Mouse (Mus musculus) stomach, embryonic 14.5 days (tissue): ENCODE measurements around the gene Mdn1. TPM values are rescaled to one million over a fixed set of nuclear protein-coding genes. Genes with fewer than 3 reads are reported as not detected.

Experiments
- ATAC-seq: fragments of 200-750 bp; cut with Nextera tagmentation; 2 replicates; pipeline ENCODE4 v1.8.0; 2017; ENCODE audit warnings: low read depth, moderate TSS enrichment; ENCODE audit not compliant: insufficient number of reproducible peaks, insufficient read depth, low FRiP score
- H3K27ac ChIP-seq: fragments of 300-500 bp; sonication (generic); 2 replicates; pipeline ENCODE4 v1.5.1; 2014; ENCODE audit warnings: mild to moderate bottlenecking, low read length, moderate library complexity, mixed read lengths
- H3K27me3 ChIP-seq: fragments of 300-500 bp; sonication (generic); 2 replicates; pipeline ENCODE4 v1.6.1; 2014; ENCODE audit warnings: low read length, control low read depth, mixed read lengths; ENCODE audit not compliant: control insufficient read depth, insufficient read depth
- H3K36me3 ChIP-seq: fragments of 300-500 bp; sonication (generic); 2 replicates; pipeline ENCODE4 v1.6.1; 2014; ENCODE audit warnings: mild to moderate bottlenecking, control low read depth, low read length, moderate library complexity, mixed read lengths; ENCODE audit not compliant: control insufficient read depth, insufficient read depth
- H3K4me1 ChIP-seq: fragments of 300-500 bp; sonication (generic); 2 replicates; pipeline ENCODE4 v1.6.1; 2014; ENCODE audit warnings: low read length, control low read depth, mixed read lengths; ENCODE audit not compliant: control insufficient read depth, insufficient read depth
- H3K4me2 ChIP-seq: fragments of 300-500 bp; sonication (generic); replicated peaks from 2 replicates; pipeline ENCODE4 v1.6.1; 2014; ENCODE audit warnings: low read depth, low read length, control low read depth
- H3K4me3 ChIP-seq: fragments of 300-500 bp; sonication (generic); 2 replicates; pipeline ENCODE4 v1.5.1; 2014; ENCODE audit warnings: low read depth, low read length, control low read depth
- H3K9ac ChIP-seq: fragments of 300-500 bp; sonication (generic); replicated peaks from 2 replicates; pipeline ENCODE4 v1.6.1; 2014; ENCODE audit warnings: low read depth, mild to moderate bottlenecking, control low read depth, low read length, moderate library complexity, mixed read lengths
- H3K9me3 ChIP-seq: fragments of 300-500 bp; sonication (generic); 2 replicates; pipeline ENCODE4 v1.6.1; 2016; ENCODE audit warnings: low read depth, low read length, control low read depth; ENCODE audit not compliant: control insufficient read depth
- whole genome bisulfite sequencing: fragments of 180-500 bp; shearing (Covaris S2); extraction: QIAGEN DNeasy Blood & Tissue Kit; methylation state at CpG from one replicate; pipeline ENCODE4 v1.1.7; 2014; 5-methylcytosine and 5-hydroxymethylcytosine counted together
- polyA plus RNA-seq: library from polyadenylated mRNA; unstranded; fragments of >200 nt; fragmentation: Nextera tagmentation; extraction: Ambion mirVana; gene quantifications from 2 replicates; pipeline ENCODE4 v1.2.1, GENCODE M21; 2014

The Mdn1 gene
- polyA plus RNA-seq, 1 experiment from 2014 or later, result 26.6 TPM

DNA sequence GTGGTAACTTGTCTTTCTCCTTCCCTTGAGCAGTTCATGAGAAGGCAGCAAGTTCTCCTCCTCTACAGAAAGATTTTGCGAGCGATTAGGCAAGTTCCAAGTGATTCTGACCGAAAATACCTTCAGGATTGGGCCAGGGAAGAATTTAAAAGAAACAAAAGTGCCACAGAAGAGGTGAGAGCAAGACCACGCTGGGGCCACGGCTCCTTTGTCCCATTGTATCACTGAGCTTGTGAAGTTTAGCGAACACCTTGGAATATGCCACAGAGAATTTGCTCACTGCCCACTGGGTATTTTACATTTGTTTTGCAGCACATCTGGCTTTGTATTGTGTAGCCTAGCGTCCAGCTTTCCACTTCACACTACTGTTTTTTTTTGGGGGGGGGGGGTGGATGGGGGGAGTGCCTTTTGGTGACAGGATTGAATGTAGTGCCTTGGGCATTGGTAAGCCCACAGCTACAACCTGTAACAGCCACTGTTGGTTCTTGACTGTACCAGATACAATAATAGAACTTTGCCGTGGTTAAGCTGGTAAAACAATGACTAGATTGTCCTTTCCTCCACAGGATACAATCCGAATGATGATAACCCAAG lies 143.8 kb downstream of the Mdn1 start:
- Histone ChIP-seq H3K9ac (peak overlapping the region; percentile 64), H3K9me3 (no peaks in the 10 kb centered on the region), H3K27ac (peak overlapping the region; percentile 97), H3K36me3 (no peaks in the 10 kb centered on the region), H3K4me2 (peak overlapping the region; percentile 66), H3K4me1 (peaks cover 5% of the 10 kb centered on the region; the same call in 1 of the 2 replicates), H3K27me3 (no peaks in the 10 kb centered on the region), H3K4me3 (peak overlapping the region; percentile 61)
- WGBS, result 14% methylated on average over 9 of the region's 9 CpGs
- ATAC-seq, result peak; percentile 40; the same call in 1 of the 2 replicates

DNA sequence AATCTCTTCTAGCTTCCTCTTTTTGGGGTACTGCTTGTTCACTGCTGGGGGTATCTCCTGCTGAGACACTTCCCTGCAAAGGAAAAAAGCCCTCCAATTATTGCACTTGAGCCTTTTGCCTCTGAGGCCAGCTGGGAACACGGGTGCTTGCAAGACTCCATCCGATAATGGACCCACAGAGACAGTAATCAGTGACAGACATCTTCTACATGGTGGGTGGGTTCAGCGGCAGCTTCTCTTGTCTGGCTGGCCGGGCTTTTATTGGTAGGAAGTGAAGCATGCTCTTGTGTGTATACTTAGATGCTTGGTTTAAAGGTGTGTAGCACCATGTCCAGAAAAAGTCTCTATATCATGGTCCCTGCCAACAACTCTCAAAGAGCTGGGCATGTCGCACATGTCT lies 160.6 kb downstream of the Mdn1 start:
- H3K4me3 ChIP-seq, result no peak overlapping the region
- 81% methylated on average over 5 of the region's 5 CpGs for WGBS

DNA sequence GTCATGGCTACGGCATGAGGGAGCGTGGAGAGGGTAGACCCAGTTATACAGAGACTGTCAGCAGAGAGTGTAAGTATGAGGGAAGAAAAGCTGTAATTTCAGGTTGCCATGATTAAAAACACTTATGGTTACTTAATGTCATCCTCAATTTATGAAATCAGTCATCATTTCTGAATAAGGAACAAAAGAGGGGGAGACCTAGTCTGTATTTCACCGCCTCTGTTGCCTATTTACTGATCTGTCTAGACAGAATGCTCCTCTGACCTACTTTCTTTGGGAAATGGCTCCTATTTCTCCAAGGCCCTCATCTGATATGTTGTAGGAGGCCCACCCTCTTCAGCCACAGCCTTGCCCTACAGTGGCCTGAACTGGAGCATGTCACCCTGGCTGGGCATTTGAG lies 163.8 kb downstream of the Mdn1 start:
- H3K9ac ChIP-seq, result no peak overlapping the region
- H3K27ac ChIP-seq, result no peak overlapping the region
- ATAC-seq, result no peak
- no peak overlapping the region for H3K4me2 ChIP-seq
- H3K9me3 ChIP-seq, result no peaks in the 10 kb centered on the region
- no peaks in the 10 kb centered on the region for H3K27me3 ChIP-seq
- 92% methylated on average over 3 of the region's 3 CpGs for WGBS
- H3K4me1 ChIP-seq, result no peaks in the 10 kb centered on the region
- no peaks in the 10 kb centered on the region for H3K36me3 ChIP-seq
- no peak overlapping the region for H3K4me3 ChIP-seq

More for the DNA sequence above, 160.6 kb downstream of the Mdn1 start:
- no peak for ATAC-seq
- H3K27ac ChIP-seq, result no peak overlapping the region
- no peak overlapping the region for H3K4me2 ChIP-seq
- no peaks in the 10 kb centered on the region for H3K36me3 ChIP-seq
- no peaks in the 10 kb centered on the region for H3K27me3 ChIP-seq
- no peaks in the 10 kb centered on the region for H3K4me1 ChIP-seq
- H3K9me3 ChIP-seq, result no peaks in the 10 kb centered on the region
- no peak overlapping the region for H3K9ac ChIP-seq

DNA sequence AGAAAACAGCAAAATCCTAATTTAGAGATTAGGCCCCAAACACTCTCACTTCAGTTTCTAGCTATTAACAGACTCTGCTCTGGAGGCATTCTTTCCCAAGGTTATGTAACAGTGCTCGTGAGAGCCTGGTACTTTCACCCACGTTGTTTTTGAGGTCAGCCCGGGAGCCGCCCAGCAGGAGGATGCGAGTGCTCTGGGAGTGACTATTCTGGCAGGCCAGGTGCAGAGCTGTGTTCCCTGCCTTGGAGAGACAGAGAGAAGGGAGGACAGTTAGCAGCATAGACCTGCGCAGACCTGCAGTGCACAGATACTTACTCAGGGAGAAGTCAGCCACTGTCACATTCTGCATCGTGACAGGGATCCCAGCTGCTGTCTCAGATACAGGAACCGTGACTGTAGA lies 167.3 kb downstream of the Mdn1 start:
- Histone ChIP-seq H3K9me3 (no peaks in the 10 kb centered on the region), H3K4me2 (no peak overlapping the region), H3K36me3 (no peaks in the 10 kb centered on the region), H3K27me3 (no peaks in the 10 kb centered on the region), H3K4me1 (no peaks in the 10 kb centered on the region), H3K9ac (no peak overlapping the region), H3K27ac (no peak overlapping the region), H3K4me3 (no peak overlapping the region)
- 67% methylated on average over 8 of the region's 8 CpGs for WGBS
- ATAC-seq, result no peak

Other genes starting within 250 kb of the Mdn1 start
- not detected in 2 replicates for gene Gja10, start 54.4 kb upstream of the Mdn1 start, polyA plus RNA-seq
- 50.2 and 57.1 TPM in 2 replicates for gene Casp8ap2, start 41.7 kb upstream of the Mdn1 start, polyA plus RNA-seq
- gene Lyrm2, start 143.1 kb downstream of the Mdn1 start, polyA plus RNA-seq, result 107 and 110 TPM in 2 replicates